Mouse (Mus musculus) midbrain, embryonic 16.5 days (tissue): ENCODE measurements around the gene Crebl2. TPM values are rescaled to one million over a fixed set of nuclear protein-coding genes. Genes with fewer than 3 reads are reported as not detected.
A peak's percentile ranks its signal among the peaks of the same experiment; 100 is the strongest.

Experiments used
- ATAC-seq: fragments of 200-750 bp; cut with Nextera tagmentation; 2 replicates; pipeline ENCODE4 v1.8.0; 2017; ENCODE audit warnings: moderate TSS enrichment
- H3K27ac ChIP-seq: fragments of 300-500 bp; sonication (generic); 2 replicates; pipeline ENCODE4 v1.5.1; 2014; ENCODE audit warnings: mild to moderate bottlenecking, low read length, mixed read lengths
- H3K27me3 ChIP-seq: fragments of 300-500 bp; sonication (generic); 2 replicates; pipeline ENCODE4 v1.6.1; 2014; ENCODE audit warnings: low read depth, low read length, mixed read lengths; ENCODE audit not compliant: control insufficient read depth, insufficient read depth
- H3K36me3 ChIP-seq: fragments of 300-500 bp; sonication (generic); 2 replicates; pipeline ENCODE4 v1.6.1; 2014; ENCODE audit warnings: mild to moderate bottlenecking, low read length, moderate library complexity, mixed read lengths; ENCODE audit not compliant: control insufficient read depth, insufficient read depth
- H3K4me1 ChIP-seq: fragments of 300-500 bp; sonication (generic); 2 replicates; pipeline ENCODE4 v1.6.1; 2014; ENCODE audit warnings: mild to moderate bottlenecking, low read length, mixed read lengths; ENCODE audit not compliant: control insufficient read depth, insufficient read depth
- H3K4me2 ChIP-seq: fragments of 300-500 bp; sonication (generic); 2 replicates; pipeline ENCODE4 v1.6.1; 2014; ENCODE audit warnings: mild to moderate bottlenecking, low read length, mixed read lengths
- H3K4me3 ChIP-seq: fragments of 300-500 bp; sonication (generic); 2 replicates; pipeline ENCODE4 v1.5.1; 2014; ENCODE audit warnings: low read depth, mild to moderate bottlenecking, low read length, moderate library complexity, mixed read lengths
- H3K9ac ChIP-seq: fragments of 300-500 bp; sonication (generic); 2 replicates; pipeline ENCODE4 v1.6.1; 2014; ENCODE audit warnings: low read depth, low read length, mixed read lengths
- H3K9me3 ChIP-seq: fragments of 300-500 bp; sonication (generic); replicated peaks from 2 replicates; pipeline ENCODE4 v1.6.1; 2014; ENCODE audit warnings: mild to moderate bottlenecking, low read length, mixed read lengths; ENCODE audit not compliant: control insufficient read depth, poor library complexity, severe bottlenecking
- WGBS: fragments of 180-500 bp; shearing (Covaris S2); extraction: QIAGEN DNeasy Blood & Tissue Kit; methylation state at CpG from one replicate; pipeline ENCODE4 v1.1.7; 2014; 5-methylcytosine and 5-hydroxymethylcytosine counted together
- polyA plus RNA-seq: library from polyadenylated mRNA; unstranded; fragments of >200 nt; fragmentation: Nextera tagmentation; extraction: Ambion mirVana; gene quantifications from 2 replicates; pipeline ENCODE4 v1.2.1, GENCODE M21; 2015

The Crebl2 gene
- polyA plus RNA-seq, 1 experiment from 2014 or later: 4.8 TPM

GRCm38 (mm10) chr6:134845726-134846125 lies 15.8 kb downstream of the Crebl2 start:
- no peak overlapping the region for H3K4me3 ChIP-seq
- ATAC-seq: no peak
- H3K27ac ChIP-seq: no peak overlapping the region
- H3K9me3 ChIP-seq: no peaks in the 10 kb centered on the region
- H3K9ac ChIP-seq: no peak overlapping the region
- H3K36me3 ChIP-seq: peaks cover 5% of the 10 kb centered on the region; the same call in 1 of the 2 replicates
- no peaks in the 10 kb centered on the region for H3K27me3 ChIP-seq
- no peak overlapping the region for H3K4me2 ChIP-seq
- 80% methylated on average over 4 of the region's 4 CpGs for WGBS
- H3K4me1 ChIP-seq: no peaks in the 10 kb centered on the region

GRCm38 (mm10) chr6:134846308-134846707 lies 16.4 kb downstream of the Crebl2 start:
- Histone ChIP-seq H3K4me3 (no peak overlapping the region), H3K9ac (no peak overlapping the region), H3K27ac (no peak overlapping the region), H3K4me2 (no peak overlapping the region), H3K9me3 (no peaks in the 10 kb centered on the region), H3K4me1 (no peaks in the 10 kb centered on the region), H3K36me3 (peaks cover 5% of the 10 kb centered on the region; the same call in 1 of the 2 replicates), H3K27me3 (no peaks in the 10 kb centered on the region)
- WGBS: 73% methylated on average over 6 of the region's 6 CpGs
- ATAC-seq: no peak

- H3K27me3 ChIP-seq: no peaks in the 10 kb centered on the region
- H3K9me3 ChIP-seq: no peaks in the 10 kb centered on the region
- H3K4me1 ChIP-seq: no peaks in the 10 kb centered on the region
- no peak overlapping the region for H3K9ac ChIP-seq
- H3K36me3 ChIP-seq: peaks cover 5% of the 10 kb centered on the region; the same call in 1 of the 2 replicates
- ATAC-seq: no peak
- 95% methylated on average over 4 of the region's 4 CpGs for WGBS
- no peak overlapping the region for H3K4me2 ChIP-seq
- no peak overlapping the region for H3K4me3 ChIP-seq
- H3K27ac ChIP-seq: no peak overlapping the region
These were observed 17.6 kb downstream of the Crebl2 start for GRCm38 (mm10) chr6:134847550-134847949.

DNA sequence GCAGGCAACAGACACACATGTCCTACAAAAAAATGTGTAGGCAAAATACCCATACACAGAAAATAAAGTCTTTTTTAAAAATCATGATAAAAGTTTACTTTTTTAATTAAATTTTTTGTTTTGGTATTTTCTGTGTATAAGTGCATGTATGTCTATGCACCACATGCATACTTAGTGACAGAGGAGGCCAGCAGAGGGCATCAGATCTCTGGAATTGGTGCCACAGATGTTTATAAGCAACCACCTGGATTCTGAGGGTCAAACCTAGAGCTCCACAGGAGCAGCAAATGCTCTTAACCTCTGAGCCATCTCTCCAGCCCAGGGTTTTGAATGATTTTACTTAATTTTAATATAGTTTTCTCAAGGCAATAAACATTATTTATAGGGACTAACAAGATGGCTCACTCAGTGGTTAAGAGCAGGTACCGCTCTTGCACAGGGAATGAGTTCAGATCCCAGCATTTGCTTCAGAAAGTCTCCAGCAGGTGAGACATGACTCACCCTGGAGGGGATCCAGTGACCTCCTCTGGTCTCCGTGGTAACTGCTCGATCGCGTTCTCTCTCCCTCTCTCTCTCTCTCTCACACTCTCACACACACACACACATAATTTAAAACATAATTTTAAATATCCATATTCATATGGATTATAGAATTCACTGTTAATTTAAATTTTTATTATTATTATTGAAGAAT lies 18.4 kb downstream of the Crebl2 start:
- Histone ChIP-seq H3K9me3 (no peaks in the 10 kb centered on the region), H3K9ac (no peak overlapping the region), H3K4me1 (no peaks in the 10 kb centered on the region), H3K4me3 (no peak overlapping the region), H3K27me3 (no peaks in the 10 kb centered on the region), H3K4me2 (no peak overlapping the region), H3K36me3 (peaks cover 5% of the 10 kb centered on the region), H3K27ac (no peak overlapping the region)
- 75% methylated on average over 5 of the region's 5 CpGs for WGBS
- ATAC-seq: no peak

DNA sequence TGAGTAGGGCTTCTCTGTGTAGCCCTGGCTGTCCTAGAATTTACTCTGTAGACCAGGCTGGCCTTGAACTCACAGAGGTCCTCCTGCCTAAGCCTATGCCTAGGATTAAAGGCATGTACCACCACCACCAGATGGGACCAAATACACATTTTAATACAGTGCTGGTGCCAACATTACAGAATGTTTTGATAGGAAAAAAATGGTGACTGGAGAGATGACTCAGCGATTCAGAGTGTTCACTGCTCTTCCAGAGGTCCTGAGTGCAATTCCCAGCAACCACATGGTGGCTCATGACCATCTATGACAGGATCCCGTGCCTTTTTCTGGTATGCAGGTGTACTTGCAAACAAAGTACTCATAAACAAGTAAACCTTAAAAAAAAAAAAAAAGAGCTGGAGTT lies 19.5 kb downstream of the Crebl2 start:
- Histone ChIP-seq H3K27ac (no peak overlapping the region), H3K4me3 (no peak overlapping the region), H3K36me3 (peaks cover 5% of the 10 kb centered on the region), H3K27me3 (no peaks in the 10 kb centered on the region), H3K9ac (no peak overlapping the region), H3K4me2 (no peak overlapping the region), H3K9me3 (no peaks in the 10 kb centered on the region), H3K4me1 (no peaks in the 10 kb centered on the region)
- no peak for ATAC-seq
- WGBS: 76% methylated on average over 2 of the region's 2 CpGs

GRCm38 (mm10) chr6:134849985-134850384 lies 20.0 kb downstream of the Crebl2 start:
- no peaks in the 10 kb centered on the region for H3K4me1 ChIP-seq
- H3K36me3 ChIP-seq: peaks cover 5% of the 10 kb centered on the region
- no peak overlapping the region for H3K4me3 ChIP-seq
- H3K9me3 ChIP-seq: no peaks in the 10 kb centered on the region
- ATAC-seq: no peak
- WGBS: 83% methylated on average over 3 of the region's 3 CpGs
- no peak overlapping the region for H3K4me2 ChIP-seq
- H3K9ac ChIP-seq: no peak overlapping the region
- no peaks in the 10 kb centered on the region for H3K27me3 ChIP-seq
- H3K27ac ChIP-seq: no peak overlapping the region

GRCm38 (mm10) chr6:134854782-134855181 lies 24.8 kb downstream of the Crebl2 start:
- Histone ChIP-seq H3K4me2 (no peak overlapping the region), H3K9me3 (no peaks in the 10 kb centered on the region), H3K9ac (no peak overlapping the region), H3K27me3 (no peaks in the 10 kb centered on the region), H3K27ac (no peak overlapping the region), H3K4me1 (no peaks in the 10 kb centered on the region), H3K4me3 (no peak overlapping the region), H3K36me3 (peaks cover 14% of the 10 kb centered on the region; the same call in 1 of the 2 replicates)
- ATAC-seq: peak; percentile 64; the same call in 1 of the 2 replicates
- 83% methylated on average over 5 of the region's 5 CpGs for WGBS

- H3K36me3 ChIP-seq: peaks cover 12% of the 10 kb centered on the region; the same call in 1 of the 2 replicates
- H3K9ac ChIP-seq: no peak overlapping the region
- no peaks in the 10 kb centered on the region for H3K27me3 ChIP-seq
- ATAC-seq: no peak
- no peaks in the 10 kb centered on the region for H3K4me1 ChIP-seq
- WGBS: 91% methylated on average over 16 of the region's 16 CpGs
- no peak overlapping the region for H3K4me3 ChIP-seq
- no peak overlapping the region for H3K4me2 ChIP-seq
- H3K9me3 ChIP-seq: no peaks in the 10 kb centered on the region
- no peak overlapping the region for H3K27ac ChIP-seq
These were observed 26.0 kb downstream of the Crebl2 start for GRCm38 (mm10) chr6:134855926-134856325.

DNA sequence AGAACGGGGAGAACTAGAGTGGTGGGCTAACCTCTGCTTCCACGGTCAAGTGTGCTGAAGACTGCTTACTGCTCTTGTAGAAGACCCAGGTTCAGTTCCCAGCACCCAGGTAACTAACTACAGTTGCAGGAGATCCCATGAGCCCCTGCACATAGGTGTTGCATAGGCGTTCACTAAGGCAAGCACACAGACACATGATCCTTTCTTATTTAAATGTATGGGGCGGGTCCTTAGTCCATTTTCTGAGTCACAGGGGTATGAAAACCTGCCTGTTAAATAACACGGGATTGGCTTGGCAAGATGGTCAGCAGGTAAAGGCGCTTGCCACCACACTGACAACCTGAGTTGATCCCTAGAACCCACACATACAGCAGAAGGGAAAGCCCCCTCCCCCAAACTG lies 29.1 kb downstream of the Crebl2 start:
- H3K9ac ChIP-seq: no peak overlapping the region
- H3K9me3 ChIP-seq: no peaks in the 10 kb centered on the region
- no peak overlapping the region for H3K27ac ChIP-seq
- H3K4me3 ChIP-seq: no peak overlapping the region
- H3K4me2 ChIP-seq: no peak overlapping the region
- 92% methylated on average over 6 of the region's 6 CpGs for WGBS
- H3K27me3 ChIP-seq: no peaks in the 10 kb centered on the region
- H3K4me1 ChIP-seq: peaks cover 15% of the 10 kb centered on the region
- ATAC-seq: no peak
- H3K36me3 ChIP-seq: peaks cover 12% of the 10 kb centered on the region; the same call in 1 of the 2 replicates
